Mouse (Mus musculus) heart, postnatal 0 days (tissue): Measurements from ENCODE around the gene Rassf2.

Source experiments
- CTCF ChIP-seq: IDR thresholded peaks from 2 replicates; pipeline ENCODE4 v1.5.1; 2016; ENCODE audit warnings: antibody characterized with exemption, control low read depth, low read depth
- EP300 ChIP-seq: IDR thresholded peaks from 2 replicates; pipeline ENCODE4 v1.6.1; 2016; ENCODE audit warnings: antibody characterized with exemption, low read depth

- TF ChIP-seq CTCF (no peak), EP300 (no peak)
These were observed 77.6 kb downstream of the Rassf2 start for GRCm38 (mm10) chr2:131952456-131952855.
